Mouse (Mus musculus): Measurements from ENCODE around the gene Pnpla3. TPM values are rescaled to one million over a fixed set of nuclear protein-coding genes. Genes with fewer than 3 reads are reported as not detected.

The Pnpla3 gene
- polyA plus RNA-seq, 1 experiment from 2014 or later, result 2.7 TPM

- H3K4me1 ChIP-seq (ENCODE audit: control insufficient read depth, low read depth, low read length), result no peaks in the 10 kb centered on the region; the same call in none of the 2 replicates
- no peak overlapping the region for H3K27ac ChIP-seq (ENCODE audit: low read length)
- ATAC-seq (ENCODE audit: low read depth), result no peak
- H3K9ac ChIP-seq (ENCODE audit: low read depth, low read length), result no peak overlapping the region
- H3K9me3 ChIP-seq (replicated peaks; ENCODE audit: control insufficient read depth, low read length), result no peaks in the 10 kb centered on the region
- H3K36me3 ChIP-seq (ENCODE audit: control insufficient read depth, insufficient read depth), result no peaks in the 10 kb centered on the region
- H3K4me2 ChIP-seq (ENCODE audit: low read depth, low read length), result no peak overlapping the region
- peaks cover 20% of the 10 kb centered on the region for H3K27me3 ChIP-seq (ENCODE audit: control insufficient read depth, insufficient read depth, low read depth, low read length)
- H3K4me3 ChIP-seq (ENCODE audit: low read depth, low read length), result no peak overlapping the region
- WGBS (ENCODE audit: insufficient replicate concordance), result 55% methylated on average over 6 of the region's 6 CpGs
Measured at GRCm38 (mm10) chr15:84166818-84167217, 819 bp upstream of the Pnpla3 start.

- H3K9ac ChIP-seq (ENCODE audit: low read depth, low read length), result peak overlapping the region; percentile 56
- peak overlapping the region; percentile 57 for H3K4me3 ChIP-seq (ENCODE audit: low read depth, low read length)
- H3K27ac ChIP-seq (ENCODE audit: low read length), result peak overlapping the region; percentile 65
- H3K4me2 ChIP-seq (ENCODE audit: low read depth, low read length), result peak overlapping the region; percentile 59
- no peaks in the 10 kb centered on the region; the same call in none of the 2 replicates for H3K4me1 ChIP-seq (ENCODE audit: control insufficient read depth, low read depth, low read length)
- peaks cover 20% of the 10 kb centered on the region for H3K27me3 ChIP-seq (ENCODE audit: control insufficient read depth, insufficient read depth, low read depth, low read length)
- WGBS (ENCODE audit: insufficient replicate concordance), result 4% methylated on average over 28 of the region's 28 CpGs
- no peaks in the 10 kb centered on the region for H3K9me3 ChIP-seq (replicated peaks; ENCODE audit: control insufficient read depth, low read length)
- H3K36me3 ChIP-seq (ENCODE audit: control insufficient read depth, insufficient read depth), result no peaks in the 10 kb centered on the region
- ATAC-seq (ENCODE audit: low read depth), result peak; percentile 85
Measured at GRCm38 (mm10) chr15:84168170-84169161, 829 bp downstream of the Pnpla3 start.

GRCm38 (mm10) chr15:84169511-84169910 is 1.9 kb downstream of the Pnpla3 start:
- Histone ChIP-seq H3K27ac (ENCODE audit: low read length) (peak overlapping the region; percentile 18; the same call in 1 of the 2 replicates), H3K9ac (ENCODE audit: low read depth, low read length) (no peak overlapping the region), H3K27me3 (ENCODE audit: control insufficient read depth, insufficient read depth, low read depth, low read length) (peaks cover 20% of the 10 kb centered on the region), H3K4me1 (ENCODE audit: control insufficient read depth, low read depth, low read length) (no peaks in the 10 kb centered on the region; the same call in none of the 2 replicates), H3K9me3 (replicated peaks; ENCODE audit: control insufficient read depth, low read length) (no peaks in the 10 kb centered on the region), H3K36me3 (ENCODE audit: control insufficient read depth, insufficient read depth) (no peaks in the 10 kb centered on the region), H3K4me3 (ENCODE audit: low read depth, low read length) (no peak overlapping the region), H3K4me2 (ENCODE audit: low read depth, low read length) (no peak overlapping the region; the same call in 1 of the 2 replicates)
- WGBS (ENCODE audit: insufficient replicate concordance), result 48% methylated on average over 1 of the region's 1 CpGs
- no peak for ATAC-seq (ENCODE audit: low read depth)

- Histone ChIP-seq H3K36me3 (ENCODE audit: control insufficient read depth, insufficient read depth) (no peaks in the 10 kb centered on the region), H3K4me1 (ENCODE audit: control insufficient read depth, low read depth, low read length) (no peaks in the 10 kb centered on the region; the same call in none of the 2 replicates), H3K4me2 (ENCODE audit: low read depth, low read length) (no peak overlapping the region), H3K4me3 (ENCODE audit: low read depth, low read length) (no peak overlapping the region), H3K27ac (ENCODE audit: low read length) (no peak overlapping the region), H3K9me3 (replicated peaks; ENCODE audit: control insufficient read depth, low read length) (no peaks in the 10 kb centered on the region), H3K9ac (ENCODE audit: low read depth, low read length) (no peak overlapping the region), H3K27me3 (ENCODE audit: control insufficient read depth, insufficient read depth, low read depth, low read length) (peaks cover 20% of the 10 kb centered on the region)
- 68% methylated on average over 7 of the region's 7 CpGs for WGBS (ENCODE audit: insufficient replicate concordance)
- ATAC-seq (ENCODE audit: low read depth), result no peak
Measured at GRCm38 (mm10) chr15:84171166-84171565, 3.5 kb downstream of the Pnpla3 start.

GRCm38 (mm10) chr15:84178733-84179132 is 11.1 kb downstream of the Pnpla3 start:
- Histone ChIP-seq H3K27me3 (ENCODE audit: control insufficient read depth, insufficient read depth, low read depth, low read length) (no peaks in the 10 kb centered on the region), H3K4me1 (ENCODE audit: control insufficient read depth, low read depth, low read length) (no peaks in the 10 kb centered on the region), H3K4me3 (ENCODE audit: low read depth, low read length) (no peak overlapping the region), H3K36me3 (ENCODE audit: control insufficient read depth, insufficient read depth) (no peaks in the 10 kb centered on the region), H3K27ac (ENCODE audit: low read length) (no peak overlapping the region), H3K9me3 (replicated peaks; ENCODE audit: control insufficient read depth, low read length) (no peaks in the 10 kb centered on the region), H3K4me2 (ENCODE audit: low read depth, low read length) (no peak overlapping the region), H3K9ac (ENCODE audit: low read depth, low read length) (no peak overlapping the region)
- 70% methylated on average over 9 of the region's 9 CpGs for WGBS (ENCODE audit: insufficient replicate concordance)
- ATAC-seq (ENCODE audit: low read depth), result no peak

GRCm38 (mm10) chr15:84182000-84182399 is 14.4 kb downstream of the Pnpla3 start:
- no peak overlapping the region for H3K9ac ChIP-seq (ENCODE audit: low read depth, low read length)
- H3K4me3 ChIP-seq (ENCODE audit: low read depth, low read length), result no peak overlapping the region
- 57% methylated on average over 6 of the region's 6 CpGs for WGBS (ENCODE audit: insufficient replicate concordance)
- H3K4me1 ChIP-seq (ENCODE audit: control insufficient read depth, low read depth, low read length), result no peaks in the 10 kb centered on the region
- no peaks in the 10 kb centered on the region for H3K27me3 ChIP-seq (ENCODE audit: control insufficient read depth, insufficient read depth, low read depth, low read length)
- ATAC-seq (ENCODE audit: low read depth), result no peak
- no peak overlapping the region for H3K27ac ChIP-seq (ENCODE audit: low read length)
- no peak overlapping the region for H3K4me2 ChIP-seq (ENCODE audit: low read depth, low read length)
- no peaks in the 10 kb centered on the region for H3K9me3 ChIP-seq (replicated peaks; ENCODE audit: control insufficient read depth, low read length)
- H3K36me3 ChIP-seq (ENCODE audit: control insufficient read depth, insufficient read depth), result no peaks in the 10 kb centered on the region

GRCm38 (mm10) chr15:84183967-84184366 is 16.3 kb downstream of the Pnpla3 start:
- Histone ChIP-seq H3K4me1 (ENCODE audit: control insufficient read depth, low read depth, low read length) (no peaks in the 10 kb centered on the region), H3K9me3 (replicated peaks; ENCODE audit: control insufficient read depth, low read length) (no peaks in the 10 kb centered on the region), H3K4me2 (ENCODE audit: low read depth, low read length) (no peak overlapping the region), H3K36me3 (ENCODE audit: control insufficient read depth, insufficient read depth) (no peaks in the 10 kb centered on the region), H3K27me3 (ENCODE audit: control insufficient read depth, insufficient read depth, low read depth, low read length) (no peaks in the 10 kb centered on the region), H3K27ac (ENCODE audit: low read length) (peak overlapping the region; percentile 48), H3K9ac (ENCODE audit: low read depth, low read length) (no peak overlapping the region), H3K4me3 (ENCODE audit: low read depth, low read length) (no peak overlapping the region)
- peak; percentile 59 for ATAC-seq (ENCODE audit: low read depth)
- WGBS (ENCODE audit: insufficient replicate concordance), result 6% methylated on average over 1 of the region's 1 CpGs

- H3K4me3 ChIP-seq (ENCODE audit: low read depth, low read length), result no peak overlapping the region
- no peak overlapping the region for H3K27ac ChIP-seq (ENCODE audit: low read length)
- H3K9me3 ChIP-seq (replicated peaks; ENCODE audit: control insufficient read depth, low read length), result no peaks in the 10 kb centered on the region
- H3K27me3 ChIP-seq (ENCODE audit: control insufficient read depth, insufficient read depth, low read depth, low read length), result no peaks in the 10 kb centered on the region
- no peak overlapping the region for H3K9ac ChIP-seq (ENCODE audit: low read depth, low read length)
- peaks cover 6% of the 10 kb centered on the region; the same call in 1 of the 2 replicates for H3K4me1 ChIP-seq (ENCODE audit: control insufficient read depth, low read depth, low read length)
- WGBS (ENCODE audit: insufficient replicate concordance), result 47% methylated on average over 4 of the region's 4 CpGs
- H3K4me2 ChIP-seq (ENCODE audit: low read depth, low read length), result no peak overlapping the region
- no peak for ATAC-seq (ENCODE audit: low read depth)
- H3K36me3 ChIP-seq (ENCODE audit: control insufficient read depth, insufficient read depth), result no peaks in the 10 kb centered on the region
Measured at GRCm38 (mm10) chr15:84186196-84186595, 18.6 kb downstream of the Pnpla3 start.
